Mouse (Mus musculus) forebrain, embryonic 11.5 days (tissue): Measurements from ENCODE around the gene Golph3. TPM values are rescaled to one million over a fixed set of nuclear protein-coding genes. Genes with fewer than 3 reads are reported as not detected.

ENCODE experiments used
- ATAC-seq: fragments of 200-750 bp; cut with Nextera tagmentation; replicated peaks from 2 replicates; pipeline ENCODE4 v1.8.0; 2017; ENCODE audit warnings: moderate TSS enrichment; ENCODE audit not compliant: low FRiP score
- DNase-seq: peaks from one replicate; pipeline ENCODE4 v3.0.0-alpha.2; 2017; ENCODE audit warnings: low spot score
- H3K27ac ChIP-seq: fragments of 300-500 bp; sonication (generic); 2 replicates; pipeline ENCODE4 v1.5.1; 2014; ENCODE audit warnings: low read depth, low read length
- H3K27me3 ChIP-seq: fragments of 300-500 bp; sonication (generic); 2 replicates; pipeline ENCODE4 v1.6.1; 2014; ENCODE audit warnings: mild to moderate bottlenecking, low read length, mixed read lengths; ENCODE audit not compliant: control insufficient read depth, insufficient read depth
- H3K36me3 ChIP-seq: fragments of 300-500 bp; sonication (generic); 2 replicates; pipeline ENCODE4 v1.6.1; 2014; ENCODE audit warnings: mild to moderate bottlenecking, low read length, moderate library complexity, mixed read lengths; ENCODE audit not compliant: control insufficient read depth, insufficient read depth
- H3K4me1 ChIP-seq: fragments of 300-500 bp; sonication (generic); replicated peaks from 2 replicates; pipeline ENCODE4 v1.6.1; 2014; ENCODE audit warnings: low read length, mixed read lengths; ENCODE audit not compliant: control insufficient read depth, insufficient read depth
- H3K4me2 ChIP-seq: fragments of 300-500 bp; sonication (generic); 2 replicates; pipeline ENCODE4 v1.6.1; 2014; ENCODE audit warnings: low read depth, mild to moderate bottlenecking, low read length, moderate library complexity, mixed read lengths; ENCODE audit not compliant: severe bottlenecking
- H3K4me3 ChIP-seq: fragments of 300-500 bp; sonication (generic); 2 replicates; pipeline ENCODE4 v1.5.1; 2014; ENCODE audit warnings: low read depth, low read length
- H3K9ac ChIP-seq: fragments of 300-500 bp; sonication (generic); 2 replicates; pipeline ENCODE4 v1.6.1; 2014; ENCODE audit warnings: low read length
- H3K9me3 ChIP-seq: fragments of 300-500 bp; sonication (generic); 2 replicates; pipeline ENCODE4 v1.6.1; 2016; ENCODE audit warnings: low read length, mixed read lengths; ENCODE audit not compliant: control insufficient read depth
- WGBS: fragments of 180-500 bp; shearing (Covaris S2); extraction: QIAGEN DNeasy Blood & Tissue Kit; methylation state at CpG from one replicate; pipeline ENCODE4 v1.1.7; 2014; 5-methylcytosine and 5-hydroxymethylcytosine counted together
- polyA plus RNA-seq: library from polyadenylated mRNA; unstranded; fragments of >200 nt; fragmentation: Nextera tagmentation; extraction: Ambion mirVana; gene quantifications from 2 replicates; pipeline ENCODE4 v1.2.1, GENCODE M21; 2014

The Golph3 gene
- 102 and 103 TPM in 2 replicates for polyA plus RNA-seq

GRCm38 (mm10) chr15:12321091-12321787, at the start of gene Golph3:
TSS of gene Golph3 (plus strand) at chr15:12321450.
- Histone ChIP-seq H3K9ac (peak within 1 kb of the TSS; percentile 97), H3K27me3 (peaks cover 2% of the 10 kb centered on the region; the same call in 1 of the 2 replicates), H3K9me3 (no peaks in the 10 kb centered on the region), H3K4me1 (no peaks in the 10 kb centered on the region; the same call in none of the 2 replicates), H3K27ac (peak within 1 kb of the TSS; percentile 87), H3K4me3 (peak within 1 kb of the TSS; percentile 98), H3K4me2 (peak within 1 kb of the TSS; percentile 80), H3K36me3 (peaks cover 3% of the 10 kb centered on the region; the same call in 1 of the 2 replicates)
- peak; percentile 98 for DNase-seq
- peak; percentile 98 for ATAC-seq
- WGBS: under 1% methylated on average over 74 of the region's 74 CpGs

GRCm38 (mm10) chr15:12273325-12274052, 47.8 kb upstream of the Golph3 start:
- whole genome bisulfite sequencing: 84% methylated on average over 12 of the region's 12 CpGs
- no peak overlapping the region for H3K9ac ChIP-seq
- H3K4me2 ChIP-seq: no peak overlapping the region
- no peak for ATAC-seq
- H3K4me1 ChIP-seq: no peaks in the 10 kb centered on the region
- 0 out of 2 replicates have a peak, but pooled peaks cover 2% of the 10 kb centered on the region for H3K36me3 ChIP-seq
- H3K27me3 ChIP-seq: no peaks in the 10 kb centered on the region
- no peak overlapping the region for H3K27ac ChIP-seq
- peak; percentile 47 for DNase-seq
- H3K4me3 ChIP-seq: no peak overlapping the region
- H3K9me3 ChIP-seq: no peaks in the 10 kb centered on the region

GRCm38 (mm10) chr15:12274053-12274769, 47.0 kb upstream of the Golph3 start:
- Histone ChIP-seq H3K27me3 (no peaks in the 10 kb centered on the region), H3K36me3 (0 out of 2 replicates have a peak, but pooled peaks cover 2% of the 10 kb centered on the region), H3K9me3 (no peaks in the 10 kb centered on the region), H3K27ac (no peak overlapping the region), H3K4me2 (no peak overlapping the region), H3K4me3 (no peak overlapping the region), H3K4me1 (no peaks in the 10 kb centered on the region), H3K9ac (no peak overlapping the region)
- no peak for ATAC-seq
- peak; percentile 36 for DNase-seq
- 72% methylated on average over 4 of the region's 4 CpGs for WGBS

GRCm38 (mm10) chr15:12275091-12275623, 46.1 kb upstream of the Golph3 start:
- DNase-seq (no peak), ATAC-seq (no peak)
- Histone ChIP-seq H3K27me3 (no peaks in the 10 kb centered on the region), H3K4me2 (no peak overlapping the region), H3K9ac (no peak overlapping the region), H3K4me1 (no peaks in the 10 kb centered on the region), H3K27ac (no peak overlapping the region), H3K9me3 (no peaks in the 10 kb centered on the region), H3K36me3 (0 out of 2 replicates have a peak, but pooled peaks cover 2% of the 10 kb centered on the region), H3K4me3 (no peak overlapping the region)
- WGBS: 85% methylated on average over 4 of the region's 4 CpGs

GRCm38 (mm10) chr15:12279816-12280215, 41.4 kb upstream of the Golph3 start:
- Histone ChIP-seq H3K36me3 (no peaks in the 10 kb centered on the region), H3K27me3 (no peaks in the 10 kb centered on the region), H3K9ac (no peak overlapping the region), H3K4me1 (no peaks in the 10 kb centered on the region), H3K27ac (no peak overlapping the region), H3K4me3 (no peak overlapping the region), H3K9me3 (no peaks in the 10 kb centered on the region), H3K4me2 (no peak overlapping the region)
- ATAC-seq (no peak), DNase-seq (no peak)
- WGBS: 94% methylated on average over 1 of the region's 1 CpGs

- Histone ChIP-seq H3K36me3 (no peaks in the 10 kb centered on the region), H3K27me3 (no peaks in the 10 kb centered on the region), H3K4me1 (no peaks in the 10 kb centered on the region), H3K9ac (no peak overlapping the region), H3K27ac (no peak overlapping the region), H3K9me3 (no peaks in the 10 kb centered on the region), H3K4me3 (no peak overlapping the region), H3K4me2 (no peak overlapping the region)
- no peak for ATAC-seq
- no peak for DNase-seq
- WGBS: 84% methylated on average over 6 of the region's 6 CpGs
Observed at GRCm38 (mm10) chr15:12284794-12285534, 36.3 kb upstream of the Golph3 start.

- WGBS: 80% methylated on average over 5 of the region's 5 CpGs
- no peak for ATAC-seq
- DNase-seq: no peak
Observed at GRCm38 (mm10) chr15:12285535-12285809, 35.8 kb upstream of the Golph3 start.

GRCm38 (mm10) chr15:12290330-12290729, 30.9 kb upstream of the Golph3 start:
- Histone ChIP-seq H3K9me3 (no peaks in the 10 kb centered on the region), H3K9ac (no peak overlapping the region), H3K4me2 (no peak overlapping the region), H3K27ac (no peak overlapping the region), H3K36me3 (no peaks in the 10 kb centered on the region), H3K4me3 (no peak overlapping the region), H3K27me3 (no peaks in the 10 kb centered on the region), H3K4me1 (no peaks in the 10 kb centered on the region)
- DNase-seq (no peak), ATAC-seq (no peak)
- WGBS: 83% methylated on average over 7 of the region's 7 CpGs

More at GRCm38 (mm10) chr15:12285535-12285809, 35.8 kb upstream of the Golph3 start:
- no peaks in the 10 kb centered on the region for H3K4me1 ChIP-seq
- no peak overlapping the region for H3K27ac ChIP-seq
- no peaks in the 10 kb centered on the region for H3K36me3 ChIP-seq
- no peak overlapping the region for H3K4me3 ChIP-seq
- H3K4me2 ChIP-seq: no peak overlapping the region
- no peaks in the 10 kb centered on the region for H3K9me3 ChIP-seq
- no peak overlapping the region for H3K9ac ChIP-seq
- no peaks in the 10 kb centered on the region for H3K27me3 ChIP-seq
